Mouse (Mus musculus): Measurements from ENCODE around the gene Cnbp.

The Cnbp gene

GRCm38 (mm10) chr6:87850900-87851614 lies at the start of gene Cnbp:
Cnbp (minus strand) TSS chr6:87851106.
- DNase-seq (ENCODE audit: low spot score), result peak; percentile 86

GRCm38 (mm10) chr6:87898028-87898427 lies 47.1 kb upstream of the Cnbp start:
- peak; percentile 49 for DNase-seq (ENCODE audit: low spot score)

DNA sequence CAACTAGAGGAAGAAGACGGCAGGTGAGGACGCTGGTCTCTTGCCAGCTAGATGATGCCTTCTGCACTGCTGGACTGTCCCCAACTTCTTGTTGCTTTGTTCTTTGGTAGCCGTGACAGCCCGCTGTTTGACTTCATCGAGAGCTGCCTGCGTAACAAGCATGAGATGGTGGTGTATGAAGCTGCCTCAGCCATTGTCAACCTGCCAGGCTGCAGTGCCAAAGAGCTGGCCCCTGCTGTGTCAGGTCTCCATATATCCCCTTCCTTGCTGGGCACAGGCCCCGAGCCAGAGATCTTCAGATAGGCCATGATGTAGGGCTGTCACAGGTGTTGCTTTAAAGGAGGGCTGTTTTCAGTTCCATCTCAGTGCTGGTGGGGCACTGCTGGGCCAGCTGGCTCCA lies 43.0 kb upstream of the Cnbp start:
- no peak for DNase-seq (ENCODE audit: low spot score)

DNA sequence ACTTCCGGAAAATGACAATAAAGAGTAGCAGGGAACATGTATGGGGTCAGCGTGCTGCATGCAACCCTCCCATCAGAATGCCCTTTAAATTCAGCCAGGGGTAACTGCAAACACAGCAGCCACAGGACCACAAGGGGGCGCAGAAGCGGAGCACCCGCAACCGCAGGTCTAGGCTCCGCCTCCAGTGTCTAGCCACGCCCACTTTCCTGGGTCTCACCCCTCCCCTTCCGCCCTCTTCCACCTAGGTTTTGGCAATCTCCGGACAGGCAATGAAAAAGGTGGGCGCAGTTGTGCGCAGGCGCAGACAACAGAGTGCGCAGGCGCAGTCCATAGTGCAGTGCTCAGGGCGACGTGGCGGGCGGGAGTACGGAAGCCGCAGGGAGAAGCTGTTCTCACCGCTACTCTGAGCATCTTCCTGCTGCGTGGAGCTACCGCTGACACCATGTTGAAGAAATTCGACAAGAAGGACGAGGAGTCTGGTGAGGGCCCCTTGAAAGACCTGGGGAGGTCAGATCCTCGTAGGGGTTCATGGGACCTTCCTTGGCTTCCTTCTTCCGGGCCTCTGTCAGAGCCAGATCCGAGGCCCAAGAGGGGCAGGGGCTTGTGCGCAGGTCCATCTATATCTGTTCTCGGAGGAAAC lies 36.8 kb upstream of the Cnbp start, which contains the start of gene Copg1:
Gene Copg1 (plus strand): TSS at position 221 of the 640 bp plus-strand sequence.
- peak; percentile 100 for DNase-seq (ENCODE audit: low spot score)

DNA sequence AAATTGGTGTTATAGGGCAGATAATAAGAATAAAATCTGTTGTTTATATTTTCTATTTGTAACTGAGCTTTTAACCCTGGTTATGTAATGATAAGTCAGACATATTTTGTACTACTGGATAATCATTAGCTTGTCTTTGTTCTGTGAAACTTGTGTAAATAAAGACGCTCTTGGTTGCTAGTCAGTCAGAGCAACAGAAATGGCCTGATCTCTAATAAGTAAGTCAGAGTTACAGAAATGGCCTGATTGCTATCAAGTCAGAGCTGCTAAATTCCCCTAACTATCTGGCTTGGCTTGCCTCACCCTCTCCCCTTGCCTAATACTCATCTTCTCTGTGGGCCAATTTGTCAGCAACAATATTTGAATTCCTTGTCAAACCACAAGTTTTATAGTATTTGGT lies 35.8 kb upstream of the Cnbp start:
- no peak for DNase-seq (ENCODE audit: low spot score)

DNA sequence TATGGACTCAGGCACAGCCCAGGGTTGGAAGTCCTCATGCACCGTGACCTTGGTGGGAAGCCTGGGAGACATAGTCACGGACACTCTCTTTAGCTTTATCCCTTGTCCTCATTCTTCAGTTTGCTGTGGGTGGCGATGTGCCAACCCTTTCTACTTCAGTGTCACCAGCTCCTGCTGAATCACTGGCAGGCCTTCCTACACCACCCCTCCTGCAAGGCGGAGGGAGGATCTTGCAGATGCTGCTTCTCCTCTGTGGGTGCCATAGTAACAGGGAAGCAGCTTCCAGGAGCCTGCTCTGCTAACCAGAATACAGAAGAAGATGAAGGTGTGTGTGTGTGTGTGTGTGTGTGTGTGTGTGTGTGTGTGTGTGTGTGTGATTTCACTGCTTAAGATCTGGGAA lies 31.9 kb upstream of the Cnbp start:
- DNase-seq (ENCODE audit: low spot score), result peak; percentile 27

DNA sequence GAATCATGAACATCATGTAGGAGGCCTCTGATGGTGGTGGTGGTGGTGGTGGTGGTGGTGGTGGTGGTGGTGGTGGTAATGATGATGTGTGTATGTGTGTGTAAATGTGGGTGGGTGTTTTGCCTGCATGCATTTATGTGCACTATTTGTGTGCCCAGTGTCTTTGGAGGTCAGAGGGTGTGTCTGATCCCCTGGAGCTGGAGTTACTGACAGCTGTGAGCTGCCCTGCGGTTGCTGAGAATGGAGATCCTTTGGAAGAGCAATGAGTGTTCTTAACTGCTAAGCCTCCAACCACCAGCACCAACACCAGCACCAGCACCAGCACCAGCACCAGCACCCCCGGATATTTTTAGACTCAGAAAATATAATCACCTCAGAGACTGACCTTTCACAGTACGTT lies 31.3 kb upstream of the Cnbp start:
- no peak for DNase-seq (ENCODE audit: low spot score)

DNA sequence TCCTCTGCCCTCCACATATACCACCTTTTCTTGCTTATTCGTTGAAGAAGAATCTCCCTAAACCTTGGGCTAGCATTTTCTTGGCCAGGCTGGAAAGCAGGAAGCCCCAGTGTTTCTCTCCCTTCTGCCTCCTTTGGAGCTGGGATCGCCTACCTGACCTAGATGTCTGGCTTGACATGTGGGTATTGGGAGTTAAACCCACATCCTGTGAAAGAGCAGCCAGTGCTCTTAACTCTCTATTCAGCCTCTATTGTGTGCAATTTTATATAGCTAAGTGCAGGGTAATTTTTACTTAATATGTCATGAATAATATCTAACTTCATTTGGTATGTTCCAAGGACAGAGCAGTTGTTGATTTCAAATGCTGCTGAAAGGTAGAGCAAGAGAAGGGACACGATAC lies 28.7 kb upstream of the Cnbp start:
- DNase-seq (ENCODE audit: low spot score), result no peak

DNA sequence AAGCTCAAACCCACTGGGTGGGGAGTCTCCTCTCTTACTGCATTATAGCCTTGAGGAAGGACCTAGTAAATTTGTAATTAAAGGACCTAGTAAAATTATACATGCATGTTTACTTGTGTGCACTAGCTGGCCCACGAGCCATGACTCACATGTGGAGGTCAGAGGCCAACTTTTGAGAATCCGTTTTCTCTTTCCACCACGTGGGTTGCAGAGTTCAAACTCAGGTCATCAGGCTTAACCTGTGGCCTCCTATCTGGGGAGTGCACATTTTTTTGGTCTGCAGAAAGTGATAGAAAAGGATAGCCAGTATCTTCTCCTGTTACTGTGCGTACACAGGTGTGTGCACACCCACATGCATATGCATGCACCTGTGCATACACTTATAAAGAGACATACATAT lies 28.1 kb upstream of the Cnbp start:
- no peak for DNase-seq (ENCODE audit: low spot score)

- no peak for DNase-seq (ENCODE audit: low spot score)
Observed at GRCm38 (mm10) chr6:87876068-87876643, 25.2 kb upstream of the Cnbp start.

- no peak for DNase-seq (ENCODE audit: low spot score)
Observed at GRCm38 (mm10) chr6:87875562-87875961, 24.7 kb upstream of the Cnbp start.

GRCm38 (mm10) chr6:87875083-87875482 lies 24.2 kb upstream of the Cnbp start:
- DNase-seq (ENCODE audit: low spot score), result no peak

DNA sequence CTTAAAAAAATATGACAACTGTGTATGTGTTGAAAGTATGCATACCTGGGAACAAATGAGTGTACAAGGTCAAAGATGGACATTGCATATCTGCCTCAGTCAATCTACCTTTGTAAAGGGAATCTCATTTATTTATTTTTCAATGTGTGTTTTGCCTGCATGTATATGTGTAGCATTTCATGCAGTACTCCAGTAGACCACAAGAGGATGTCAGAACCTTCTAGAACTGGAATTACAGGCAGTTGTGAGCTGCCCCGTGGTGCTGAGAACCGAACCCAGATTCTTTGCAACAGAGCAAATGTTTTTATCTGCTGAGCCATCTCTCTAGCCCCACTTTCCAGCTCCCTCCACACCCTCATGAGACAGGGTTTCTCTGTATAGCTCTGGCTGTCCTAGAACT lies 23.1 kb upstream of the Cnbp start:
- no peak for DNase-seq (ENCODE audit: low spot score)

DNA sequence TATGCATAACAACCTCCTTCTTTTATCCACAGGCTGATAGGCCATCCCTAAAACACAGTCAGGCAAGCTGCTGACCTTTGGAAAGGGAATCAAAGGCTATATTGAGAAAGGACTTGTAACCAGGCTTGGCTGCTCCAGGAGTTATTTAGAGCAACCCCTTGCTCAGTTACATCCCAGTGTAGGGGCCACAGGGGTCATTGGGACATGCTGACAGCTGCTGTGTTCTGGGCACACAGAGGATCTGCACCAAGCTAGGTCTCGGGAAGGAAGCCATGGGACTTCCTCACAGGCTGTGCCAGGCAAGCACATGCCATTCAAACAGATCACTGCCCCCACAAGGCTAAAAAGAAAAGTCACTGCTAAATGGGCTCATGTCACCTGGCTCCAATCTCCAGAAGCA lies 22.2 kb upstream of the Cnbp start:
- DNase-seq (ENCODE audit: low spot score), result no peak

- DNase-seq (ENCODE audit: low spot score), result no peak
Observed at GRCm38 (mm10) chr6:87871240-87871639, 20.3 kb upstream of the Cnbp start.

DNA sequence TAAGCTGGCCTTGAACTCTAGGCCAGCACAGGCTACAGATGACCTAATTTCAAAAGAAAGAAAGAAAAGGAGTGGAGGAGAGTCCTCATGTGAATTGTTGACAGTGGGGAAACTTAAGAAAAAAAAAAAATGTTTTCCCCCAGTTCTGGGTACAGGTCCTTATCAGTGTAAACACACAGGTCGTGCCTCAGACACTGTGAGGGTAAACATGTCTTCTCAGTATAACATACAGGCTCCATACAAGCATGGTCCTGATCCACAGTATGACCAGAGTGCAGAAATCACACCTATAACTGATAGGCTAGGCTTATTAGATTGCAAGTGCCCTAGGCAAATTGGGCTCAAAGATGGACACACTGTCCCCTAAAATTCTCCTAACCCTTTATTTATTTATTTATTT lies 19.5 kb upstream of the Cnbp start:
- no peak for DNase-seq (ENCODE audit: low spot score)

GRCm38 (mm10) chr6:87868871-87869506 lies 18.1 kb upstream of the Cnbp start:
- DNase-seq (ENCODE audit: low spot score), result no peak

DNA sequence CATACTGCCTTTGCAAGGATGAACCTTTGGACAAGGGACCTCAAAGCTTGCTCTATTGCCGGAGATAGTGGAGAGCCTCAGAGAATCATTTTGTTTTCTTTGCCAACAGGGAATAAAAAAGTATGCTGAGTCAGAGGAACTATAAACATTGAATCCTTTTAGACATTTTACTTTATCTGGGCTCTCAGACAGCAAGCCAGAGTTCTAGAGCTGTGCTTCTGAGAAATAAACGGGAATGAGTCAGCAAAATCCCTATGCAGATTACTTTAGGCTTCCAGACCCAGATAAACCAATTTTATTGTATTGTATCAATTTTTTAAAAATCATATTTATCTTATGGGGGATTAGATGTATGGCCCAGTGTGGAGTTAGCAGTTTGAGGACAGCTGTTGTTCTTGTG lies 16.4 kb upstream of the Cnbp start:
- DNase-seq (ENCODE audit: low spot score), result no peak

- no peak for DNase-seq (ENCODE audit: low spot score)
Observed at GRCm38 (mm10) chr6:87866211-87866610, 15.3 kb upstream of the Cnbp start.

DNA sequence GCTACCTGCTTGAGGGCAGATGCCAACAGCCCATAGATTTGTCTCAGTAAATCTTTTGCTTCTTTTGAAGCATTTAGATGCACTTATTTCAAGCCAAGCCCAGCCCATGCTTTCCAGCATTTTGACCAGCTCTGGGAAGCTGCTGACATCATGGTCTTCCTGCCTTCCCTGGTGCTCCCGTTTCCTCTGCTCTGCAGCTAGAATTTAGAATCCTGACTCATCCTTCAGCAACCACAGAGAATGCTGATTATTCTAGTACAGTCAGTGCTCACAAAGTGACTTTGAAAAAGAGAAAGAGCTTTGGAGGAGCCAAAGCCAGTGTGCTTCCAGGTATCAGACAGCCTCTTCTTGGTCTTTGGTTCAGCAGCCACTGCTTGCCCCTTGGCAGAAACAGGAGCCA lies 6.2 kb upstream of the Cnbp start:
- no peak for DNase-seq (ENCODE audit: low spot score)

DNA sequence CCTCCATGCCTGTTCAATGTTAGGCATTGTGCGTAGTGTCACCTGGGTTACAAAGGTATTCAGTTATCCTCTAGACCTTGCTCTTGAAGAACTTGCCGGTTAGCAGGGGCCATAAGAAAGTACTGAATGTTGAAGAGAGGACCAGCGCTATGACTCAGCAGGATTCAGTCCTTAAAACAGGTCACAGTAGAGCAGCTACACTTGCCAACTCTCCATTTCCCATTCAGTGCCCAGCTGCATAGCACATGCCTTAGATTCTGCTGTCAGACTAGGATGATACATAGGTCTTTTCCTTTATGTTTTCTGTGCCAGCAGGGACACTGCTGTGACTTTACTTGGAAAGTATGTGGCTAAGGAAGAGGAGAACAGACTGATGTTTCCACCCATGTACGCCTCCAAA lies 2.5 kb upstream of the Cnbp start:
- no peak for DNase-seq (ENCODE audit: low spot score)

DNA sequence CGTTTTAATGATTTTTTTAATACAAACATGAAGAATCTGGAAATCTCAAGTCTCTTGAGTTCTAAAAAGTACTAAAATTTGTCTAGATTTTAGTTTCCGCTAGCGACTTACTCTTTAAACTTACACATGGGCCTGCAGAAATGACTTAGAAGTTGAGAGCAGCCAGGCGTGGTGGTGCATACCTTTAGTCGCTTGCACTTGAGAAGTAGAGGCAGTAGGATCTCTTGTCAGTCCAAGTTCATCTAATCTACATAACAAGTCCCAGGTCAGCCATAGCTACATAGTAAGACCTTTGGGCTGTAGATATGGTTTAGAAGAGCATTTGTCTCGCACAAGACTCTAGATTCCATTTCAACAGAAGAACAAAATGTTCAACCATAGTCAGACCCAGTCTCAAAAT lies 965 bp upstream of the Cnbp start:
- no peak for DNase-seq (ENCODE audit: low spot score)

All from layer of hippocampus, adult 9-10 months (tissue).